In the genomic region with DNA sequence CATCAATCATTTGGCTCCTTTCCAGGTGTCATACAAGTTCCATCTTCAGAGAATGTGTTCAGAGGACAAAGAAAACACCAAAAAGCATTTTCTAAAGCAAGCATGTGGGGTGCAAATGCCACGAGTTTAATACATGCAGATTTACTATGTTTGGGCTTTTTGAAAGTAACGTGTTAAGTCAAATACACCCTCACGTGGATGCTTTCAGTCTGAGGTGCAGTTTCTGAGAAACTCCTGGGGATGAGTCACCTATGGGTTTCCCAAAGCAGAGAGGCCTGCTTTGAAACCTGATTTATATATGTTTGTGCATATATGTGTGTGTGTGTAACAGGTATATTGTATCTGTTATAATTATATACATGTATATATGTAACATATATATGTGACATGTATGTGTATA, we compare ENCODE assay signal across 17 mouse cellular contexts.
"Had no signal": no experiment of that assay in that cellular context is flagged by ENCODE, and none has a peak within 500 bp of the region (broad histone marks: within the 10 kb centered on the region; RNA-seq: fewer than 3 reads in every experiment).

No protein-coding gene starts in this region.

- DNase-seq: retina, postnatal 1 day; right cerebral cortex, adult 18-20 months; right cerebral cortex, postnatal 14 days; right cerebral cortex, postnatal 25 days; right cerebral cortex, postnatal 4 days; spleen, adult 18-20 months; thymus, adult 18-20 months; thymus, adult 2 months; thymus, postnatal 14 days; thymus, postnatal 25 days; thymus, postnatal 36 days; thymus, postnatal 4 days had no signal

- H3K4me1 ChIP-seq: neural tube, embryonic 12.5 days; stomach, embryonic 15.5 days had no signal

- H3K4me3 ChIP-seq: neural tube, embryonic 12.5 days; neural tube, embryonic 13.5 days; neural tube, embryonic 15.5 days; stomach, embryonic 15.5 days had no signal

- H3K9me3 ChIP-seq: neural tube, embryonic 12.5 days; neural tube, embryonic 13.5 days; neural tube, embryonic 15.5 days; stomach, embryonic 15.5 days had no signal

- H3K4me2 ChIP-seq: stomach, embryonic 15.5 days had no signal

- H3K9ac ChIP-seq: neural tube, embryonic 12.5 days; neural tube, embryonic 13.5 days; neural tube, embryonic 15.5 days; stomach, embryonic 15.5 days had no signal

- H3K36me3 ChIP-seq: neural tube, embryonic 12.5 days; neural tube, embryonic 13.5 days; neural tube, embryonic 15.5 days; stomach, embryonic 15.5 days had no signal

- H3K27me3 ChIP-seq: neural tube, embryonic 12.5 days; neural tube, embryonic 13.5 days; neural tube, embryonic 15.5 days; stomach, embryonic 15.5 days had no signal

- H3K27ac ChIP-seq: stomach, embryonic 15.5 days; stomach, postnatal 0 days had no signal
